Mouse (Mus musculus): ENCODE data around the gene Pex14. TPM values are rescaled to one million over a fixed set of nuclear protein-coding genes. Genes with fewer than 3 reads are reported as not detected.

Pex14 gene
- polyA plus RNA-seq, 1 experiment: 71.5 TPM

DNA sequence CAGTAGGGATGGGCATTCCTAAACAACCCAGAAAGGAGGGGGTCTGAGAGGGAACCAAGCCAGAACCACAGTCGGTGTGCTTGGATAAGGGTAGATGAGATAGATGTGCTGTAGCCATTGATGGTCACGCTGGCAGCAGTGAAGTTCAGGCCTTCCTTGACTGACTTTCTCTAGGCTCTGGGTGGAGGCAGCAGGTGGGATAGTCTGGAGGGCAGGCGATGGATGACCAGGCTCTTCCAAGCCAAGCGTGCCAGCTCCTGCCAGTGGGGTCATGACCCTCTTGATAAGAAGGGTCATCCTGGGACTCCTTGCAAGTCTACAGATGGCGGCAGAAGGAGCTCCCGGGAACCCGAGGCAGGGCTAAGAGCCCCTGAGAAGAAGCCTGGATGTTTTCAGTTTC lies 187.5 kb downstream of the Pex14 start:
- Histone ChIP-seq H3K79me2 (ENCODE audit: control insufficient read depth, insufficient read depth) (no peaks in the 10 kb centered on the region), H3K4me3 (no peak overlapping the region), H3K4me2 (ENCODE audit: low read depth) (peak overlapping the region; percentile 50), H3ac (ENCODE audit: control insufficient read depth, insufficient read length) (no peak overlapping the region), H3K27me3 (ENCODE audit: control insufficient read depth, insufficient read depth, insufficient read length) (no peaks in the 10 kb centered on the region), H3K36me3 (ENCODE audit: control insufficient read depth, insufficient read depth) (no peaks in the 10 kb centered on the region)
- TF ChIP-seq MYOD1 (IDR thresholded peaks at IDR 0.05; ENCODE audit: control insufficient read depth in 1 of 3, insufficient read length in 2 of 3, low read depth in 2 of 3) (peak in 2 of 3 experiments; percentile 16 to 62), REST (IDR thresholded peaks at IDR 0.05; ENCODE audit: insufficient read depth, insufficient read length) (no peak), MYOG (IDR thresholded peaks at IDR 0.05; ENCODE audit: control insufficient read depth in 1 of 3, insufficient read depth in 1 of 3, insufficient read length in 2 of 3, low read depth in 2 of 3) (peak in 1 of 3 experiments; percentile 76), SRF (IDR thresholded peaks at IDR 0.05; ENCODE audit: control insufficient read depth, insufficient read length, low read depth) (no peak), E2F4 (IDR thresholded peaks at IDR 0.05; ENCODE audit: insufficient read depth) (no peak), POLR2AphosphoS2 (IDR thresholded peaks at IDR 0.05; ENCODE audit: insufficient read length, low read depth) (no peak), POLR2A (IDR thresholded peaks at IDR 0.05; ENCODE audit: insufficient read length, low read depth) (no peak), TCF12 (IDR thresholded peaks at IDR 0.05; ENCODE audit: insufficient read depth, poor library complexity, severe bottlenecking) (no peak), MAX (IDR thresholded peaks at IDR 0.05; ENCODE audit: low read depth) (no peak), TCF3 (IDR thresholded peaks at IDR 0.05; ENCODE audit: insufficient read length, low read depth) (no peak), USF1 (IDR thresholded peaks at IDR 0.05; ENCODE audit: low read depth) (no peak)

Other genes starting within 250 kb of the Pex14 start
- 17.5 TPM for gene Dffa, start 4.3 kb upstream of the Pex14 start, polyA plus RNA-seq (2012; fragmentation: generic; extraction: Trizol)
- gene Cort, start 26.9 kb upstream of the Pex14 start, polyA plus RNA-seq (2012; fragmentation: generic; extraction: Trizol): not detected
- gene Cenps, start 37.8 kb upstream of the Pex14 start, polyA plus RNA-seq (2012; fragmentation: generic; extraction: Trizol): 7.3 TPM
- gene Pgd, start 66.9 kb upstream of the Pex14 start, polyA plus RNA-seq (2012; fragmentation: generic; extraction: Trizol): 162 TPM
- 26.7 TPM for gene Kif1b, start 207.8 kb upstream of the Pex14 start, polyA plus RNA-seq (2012; fragmentation: generic; extraction: Trizol)